Mouse (Mus musculus): ENCODE data around the gene Scml4.

The Scml4 gene

GRCm38 (mm10) chr10:42908562-42908961, 48.4 kb downstream of the Scml4 start:
- no peak for DNase-seq

- no peak for DNase-seq
These were observed 50.4 kb downstream of the Scml4 start for GRCm38 (mm10) chr10:42910567-42910966.

- peak; percentile 11 to 19 for DNase-seq
These were observed 51.9 kb downstream of the Scml4 start for GRCm38 (mm10) chr10:42912056-42912455.

GRCm38 (mm10) chr10:42913196-42913595, 53.0 kb downstream of the Scml4 start:
- DNase-seq = no peak

GRCm38 (mm10) chr10:42914146-42914545, 54.0 kb downstream of the Scml4 start:
- no peak for DNase-seq

- no peak for DNase-seq
These were observed 57.2 kb downstream of the Scml4 start for GRCm38 (mm10) chr10:42917355-42917754.

GRCm38 (mm10) chr10:42919786-42920185, 59.6 kb downstream of the Scml4 start:
- DNase-seq = no peak

GRCm38 (mm10) chr10:42925103-42925866, 65.1 kb downstream of the Scml4 start:
- DNase-seq = no peak

- no peak for DNase-seq
These were observed 70.0 kb downstream of the Scml4 start for GRCm38 (mm10) chr10:42930121-42930650.

- DNase-seq = no peak
These were observed 72.8 kb downstream of the Scml4 start for GRCm38 (mm10) chr10:42932862-42933480.

GRCm38 (mm10) chr10:42934672-42935071, 74.5 kb downstream of the Scml4 start:
- no peak for DNase-seq

- DNase-seq = no peak
These were observed 76.0 kb downstream of the Scml4 start for GRCm38 (mm10) chr10:42936205-42936604.

GRCm38 (mm10) chr10:42938361-42938760, 78.2 kb downstream of the Scml4 start:
- no peak for DNase-seq

- DNase-seq = no peak
These were observed 79.5 kb downstream of the Scml4 start for GRCm38 (mm10) chr10:42939691-42940090.

GRCm38 (mm10) chr10:42940193-42941050, 80.3 kb downstream of the Scml4 start:
- DNase-seq = no peak

- no peak for DNase-seq
These were observed 81.1 kb downstream of the Scml4 start for GRCm38 (mm10) chr10:42941278-42941677.

- DNase-seq = peak; percentile 25 to 49
These were observed 81.6 kb downstream of the Scml4 start for GRCm38 (mm10) chr10:42941697-42942221.

GRCm38 (mm10) chr10:42942300-42942699, 82.1 kb downstream of the Scml4 start:
- DNase-seq = peak in 1 of 2 experiments; percentile 22

- DNase-seq = no peak
These were observed 85.1 kb downstream of the Scml4 start for GRCm38 (mm10) chr10:42945316-42945715.

GRCm38 (mm10) chr10:42947336-42947735, 87.2 kb downstream of the Scml4 start:
- DNase-seq = no peak

GRCm38 (mm10) chr10:42950252-42950751, 90.1 kb downstream of the Scml4 start:
- no peak for DNase-seq

Measured in cerebellum, postnatal 25 days (tissue).